Mouse (Mus musculus): Measurements from ENCODE around the gene Lpin2. TPM values are rescaled to one million over a fixed set of nuclear protein-coding genes. Genes with fewer than 3 reads are reported as not detected.
A peak's percentile ranks its signal among the peaks of the same experiment; 100 is the strongest.

Lpin2 gene
- polyA plus RNA-seq, 2 experiments: 28.6 to 31.1 TPM

- peaks cover 3 to 6% of the 10 kb centered on the region in 2 experiments for H3K4me1 ChIP-seq (replicated peaks; ENCODE audit: control insufficient read depth in 2 of 2, insufficient read depth in 2 of 2, low read length in 1 of 2)
- DNase-seq (ENCODE audit: low read depth in 3 of 3, low spot score in 3 of 3): no peak
- no peak overlapping the region for H3K4me3 ChIP-seq (ENCODE audit: insufficient read depth in 1 of 2, low read depth in 2 of 2, low read length in 2 of 2)
- no peak for ATAC-seq (ENCODE audit: insufficient read depth)
- no peak for TF ChIP-seq CTCF (IDR thresholded peaks at IDR 0.05; ENCODE audit: low read depth)
- TF ChIP-seq EP300 (IDR thresholded peaks at IDR 0.05; ENCODE audit: low read depth): no peak
- no peak overlapping the region for H3K4me2 ChIP-seq (ENCODE audit: low read depth)
- no peaks in the 10 kb centered on the region for H3K27me3 ChIP-seq (ENCODE audit: control insufficient read depth, insufficient read depth, low read length)
- 53% methylated on average over 5 of the region's 5 CpGs for WGBS (ENCODE audit: insufficient replicate concordance)
- H3K36me3 ChIP-seq (replicated peaks; ENCODE audit: control insufficient read depth, insufficient read depth, low read depth): peaks cover 57% of the 10 kb centered on the region
- H3K27ac ChIP-seq: no peak overlapping the region
- no peaks in the 10 kb centered on the region for H3K9me3 ChIP-seq (ENCODE audit: control insufficient read depth, low read length)
- H3K9ac ChIP-seq (replicated peaks): no peak overlapping the region
These were observed 41.3 kb downstream of the Lpin2 start for GRCm38 (mm10) chr17:71223676-71224075.

GRCm38 (mm10) chr17:71224521-71224920 is 42.2 kb downstream of the Lpin2 start:
- TF ChIP-seq CTCF (IDR thresholded peaks at IDR 0.05; ENCODE audit: low read depth): no peak
- no peak for TF ChIP-seq EP300 (IDR thresholded peaks at IDR 0.05; ENCODE audit: low read depth)
- no peak overlapping the region for H3K4me3 ChIP-seq (ENCODE audit: insufficient read depth in 1 of 2, low read depth in 2 of 2, low read length in 2 of 2)
- no peak overlapping the region for H3K27ac ChIP-seq
- DNase-seq (ENCODE audit: low read depth in 3 of 3, low spot score in 3 of 3) (no peak), ATAC-seq (ENCODE audit: insufficient read depth) (no peak)
- no peak overlapping the region for H3K4me2 ChIP-seq (ENCODE audit: low read depth)
- H3K36me3 ChIP-seq (replicated peaks; ENCODE audit: control insufficient read depth, insufficient read depth, low read depth): peaks cover 53% of the 10 kb centered on the region
- H3K9ac ChIP-seq (replicated peaks): no peak overlapping the region
- peaks cover 3 to 6% of the 10 kb centered on the region in 2 experiments for H3K4me1 ChIP-seq (replicated peaks; ENCODE audit: control insufficient read depth in 2 of 2, insufficient read depth in 2 of 2, low read length in 1 of 2)
- H3K9me3 ChIP-seq (ENCODE audit: control insufficient read depth, low read length): no peaks in the 10 kb centered on the region
- 72% methylated on average over 2 of the region's 2 CpGs for WGBS (ENCODE audit: insufficient replicate concordance)
- no peaks in the 10 kb centered on the region for H3K27me3 ChIP-seq (ENCODE audit: control insufficient read depth, insufficient read depth, low read length)

GRCm38 (mm10) chr17:71225091-71225490 is 42.7 kb downstream of the Lpin2 start:
- Histone ChIP-seq H3K27me3 (ENCODE audit: control insufficient read depth, insufficient read depth, low read length) (no peaks in the 10 kb centered on the region), H3K36me3 (replicated peaks; ENCODE audit: control insufficient read depth, insufficient read depth, low read depth) (peaks cover 56% of the 10 kb centered on the region), H3K27ac (no peak overlapping the region), H3K4me3 (ENCODE audit: insufficient read depth in 1 of 2, low read depth in 2 of 2, low read length in 2 of 2) (no peak overlapping the region), H3K4me2 (ENCODE audit: low read depth) (no peak overlapping the region), H3K9ac (replicated peaks) (no peak overlapping the region), H3K4me1 (replicated peaks; ENCODE audit: control insufficient read depth in 2 of 2, insufficient read depth in 2 of 2, low read length in 1 of 2) (peaks cover 3 to 6% of the 10 kb centered on the region in 2 experiments), H3K9me3 (ENCODE audit: control insufficient read depth, low read length) (no peaks in the 10 kb centered on the region)
- DNase-seq (ENCODE audit: low read depth in 3 of 3, low spot score in 3 of 3) (no peak), ATAC-seq (ENCODE audit: insufficient read depth) (peak; percentile 50; the same call in 1 of the 2 replicates)
- TF ChIP-seq CTCF (IDR thresholded peaks at IDR 0.05; ENCODE audit: low read depth): peak; percentile 93
- TF ChIP-seq EP300 (IDR thresholded peaks at IDR 0.05; ENCODE audit: low read depth): no peak
- 41% methylated on average over 5 of the region's 5 CpGs for WGBS (ENCODE audit: insufficient replicate concordance)

- H3K9me3 ChIP-seq (ENCODE audit: control insufficient read depth, low read length): no peaks in the 10 kb centered on the region
- no peaks in the 10 kb centered on the region for H3K27me3 ChIP-seq (ENCODE audit: control insufficient read depth, insufficient read depth, low read length)
- DNase-seq (ENCODE audit: low read depth in 3 of 3, low spot score in 3 of 3) (no peak), ATAC-seq (ENCODE audit: insufficient read depth) (no peak)
- H3K36me3 ChIP-seq (replicated peaks; ENCODE audit: control insufficient read depth, insufficient read depth, low read depth): peaks cover 65% of the 10 kb centered on the region
- no peak for TF ChIP-seq CTCF (IDR thresholded peaks at IDR 0.05; ENCODE audit: low read depth)
- TF ChIP-seq EP300 (IDR thresholded peaks at IDR 0.05; ENCODE audit: low read depth): no peak
- H3K4me3 ChIP-seq (ENCODE audit: insufficient read depth in 1 of 2, low read depth in 2 of 2, low read length in 2 of 2): no peak overlapping the region
- H3K9ac ChIP-seq (replicated peaks): no peak overlapping the region
- H3K4me1 ChIP-seq (replicated peaks; ENCODE audit: control insufficient read depth in 2 of 2, insufficient read depth in 2 of 2, low read length in 1 of 2): peaks cover 3 to 8% of the 10 kb centered on the region in 2 experiments; a peak in 3 of 4 replicates
- H3K4me2 ChIP-seq (ENCODE audit: low read depth): no peak overlapping the region
- WGBS (ENCODE audit: insufficient replicate concordance): 75% methylated on average over 9 of the region's 9 CpGs
- no peak overlapping the region for H3K27ac ChIP-seq
These were observed 45.0 kb downstream of the Lpin2 start for GRCm38 (mm10) chr17:71227128-71227895.

- H3K4me2 ChIP-seq (ENCODE audit: low read depth): no peak overlapping the region
- no peaks in the 10 kb centered on the region for H3K9me3 ChIP-seq (ENCODE audit: control insufficient read depth, low read length)
- no peak for TF ChIP-seq CTCF (IDR thresholded peaks at IDR 0.05; ENCODE audit: low read depth)
- TF ChIP-seq EP300 (IDR thresholded peaks at IDR 0.05; ENCODE audit: low read depth): no peak
- no peak for ATAC-seq (ENCODE audit: insufficient read depth)
- H3K4me1 ChIP-seq (replicated peaks; ENCODE audit: control insufficient read depth in 2 of 2, insufficient read depth in 2 of 2, low read length in 1 of 2): peaks cover 5 to 8% of the 10 kb centered on the region in 2 experiments
- 88% methylated on average over 7 of the region's 7 CpGs for WGBS (ENCODE audit: insufficient replicate concordance)
- no peak overlapping the region for H3K27ac ChIP-seq
- peaks cover 68% of the 10 kb centered on the region for H3K36me3 ChIP-seq (replicated peaks; ENCODE audit: control insufficient read depth, insufficient read depth, low read depth)
- H3K4me3 ChIP-seq (ENCODE audit: insufficient read depth in 1 of 2, low read depth in 2 of 2, low read length in 2 of 2): no peak overlapping the region
- H3K27me3 ChIP-seq (ENCODE audit: control insufficient read depth, insufficient read depth, low read length): no peaks in the 10 kb centered on the region
- no peak for DNase-seq (ENCODE audit: low read depth in 3 of 3, low spot score in 3 of 3)
- no peak overlapping the region for H3K9ac ChIP-seq (replicated peaks)
These were observed 46.3 kb downstream of the Lpin2 start for GRCm38 (mm10) chr17:71228651-71229050.

Measured in liver, embryonic 14.5 days (tissue).